Mouse (Mus musculus) hindbrain, embryonic 15.5 days (tissue): ENCODE data around the gene Dnajc12. TPM values are rescaled to one million over a fixed set of nuclear protein-coding genes. Genes with fewer than 3 reads are reported as not detected.
"Not testable (repeated sequence)": the region's sequence is repeated elsewhere in the genome, so short reads cannot be mapped to it uniquely, and the experiment has no call there.

Source experiments
- ATAC-seq: fragments of 200-750 bp; cut with Nextera tagmentation; 2 replicates; pipeline ENCODE4 v1.8.0; 2017; ENCODE audit warnings: low read depth, moderate number of reproducible peaks, moderate TSS enrichment; ENCODE audit not compliant: low FRiP score
- H3K27ac ChIP-seq: fragments of 300-500 bp; sonication (generic); replicated peaks from 2 replicates; pipeline ENCODE4 v1.5.1; 2015; ENCODE audit warnings: mild to moderate bottlenecking, inconsistent platforms
- H3K27me3 ChIP-seq: fragments of 300-500 bp; sonication (generic); 2 replicates; pipeline ENCODE4 v1.6.1; 2015; ENCODE audit warnings: control low read depth, inconsistent platforms
- H3K36me3 ChIP-seq: fragments of 300-500 bp; sonication (generic); 2 replicates; pipeline ENCODE4 v1.6.1; 2015; ENCODE audit warnings: control low read depth, inconsistent platforms
- H3K4me1 ChIP-seq: fragments of 300-500 bp; sonication (generic); replicated peaks from 2 replicates; pipeline ENCODE4 v1.6.1; 2015; ENCODE audit warnings: control low read depth, inconsistent platforms
- H3K4me2 ChIP-seq: fragments of 300-500 bp; sonication (generic); 2 replicates; pipeline ENCODE4 v1.6.1; 2015; ENCODE audit warnings: moderate library complexity, mild to moderate bottlenecking, inconsistent platforms
- H3K4me3 ChIP-seq: fragments of 300-500 bp; sonication (generic); 2 replicates; pipeline ENCODE4 v1.5.1; 2015; ENCODE audit warnings: mild to moderate bottlenecking, inconsistent platforms
- H3K9ac ChIP-seq: fragments of 300-500 bp; sonication (generic); 2 replicates; pipeline ENCODE4 v1.6.1; 2015; ENCODE audit warnings: inconsistent platforms
- H3K9me3 ChIP-seq: fragments of 300-500 bp; sonication (generic); 2 replicates; pipeline ENCODE4 v1.6.1; 2016; ENCODE audit warnings: control low read depth, inconsistent platforms
- WGBS: fragments of 180-500 bp; shearing (Covaris S2); methylation state at CpG from one replicate; pipeline ENCODE4 v1.1.7; 2015; 5-methylcytosine and 5-hydroxymethylcytosine counted together
- polyA plus RNA-seq: library from polyadenylated mRNA; unstranded; fragments of >200 nt; fragmentation: Nextera tagmentation; extraction: Ambion mirVana; gene quantifications from 2 replicates; pipeline ENCODE4 v1.2.1, GENCODE M21; 2015

Dnajc12 gene
- polyA plus RNA-seq, 1 experiment from 2014 or later: 22.0 TPM

GRCm38 (mm10) chr10:63396963-63397362 lies 14.7 kb downstream of the Dnajc12 start:
- Histone ChIP-seq H3K4me1 (no peaks in the 10 kb centered on the region), H3K4me2 (no peak overlapping the region), H3K9me3 (no peaks in the 10 kb centered on the region), H3K27ac (no peak overlapping the region), H3K9ac (no peak overlapping the region), H3K36me3 (0 out of 2 replicates have a peak, but pooled peaks cover 3% of the 10 kb centered on the region), H3K4me3 (no peak overlapping the region), H3K27me3 (no peaks in the 10 kb centered on the region)
- WGBS: 90% methylated on average over 10 of the region's 10 CpGs
- ATAC-seq: no peak

- Histone ChIP-seq H3K36me3 (0 out of 2 replicates have a peak, but pooled peaks cover under 1% of the 10 kb centered on the region), H3K9ac (no peak overlapping the region), H3K9me3 (no peaks in the 10 kb centered on the region), H3K4me2 (no peak overlapping the region), H3K27ac (no peak overlapping the region), H3K4me1 (no peaks in the 10 kb centered on the region), H3K27me3 (no peaks in the 10 kb centered on the region), H3K4me3 (no peak overlapping the region)
- ATAC-seq: no peak
- 82% methylated on average over 5 of the region's 5 CpGs for WGBS
These were observed 20.7 kb downstream of the Dnajc12 start for GRCm38 (mm10) chr10:63402731-63403504.

DNA sequence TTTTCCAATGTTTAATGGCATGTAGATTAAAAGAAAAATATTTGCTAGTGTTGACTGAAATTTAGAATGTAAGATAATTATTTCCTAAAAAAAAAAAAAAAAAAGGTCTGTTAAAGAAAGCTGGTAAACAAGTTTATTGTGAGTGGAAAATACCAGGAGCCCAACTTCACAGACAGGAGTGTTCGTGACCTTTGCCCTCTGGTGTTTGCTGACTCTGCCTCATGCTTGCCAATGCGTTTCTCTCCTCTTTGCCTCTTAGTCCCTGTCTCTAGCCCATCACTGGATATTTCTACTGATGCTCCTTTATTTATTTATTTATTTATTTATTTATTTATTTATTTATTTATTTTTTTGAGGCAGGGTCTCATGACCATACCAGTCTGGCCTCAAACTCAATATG lies 21.4 kb downstream of the Dnajc12 start:
- Histone ChIP-seq H3K27me3 (no peaks in the 10 kb centered on the region), H3K27ac (no peak overlapping the region), H3K36me3 (no peaks in the 10 kb centered on the region), H3K4me2 (no peak overlapping the region), H3K9ac (no peak overlapping the region), H3K4me3 (no peak overlapping the region), H3K9me3 (no peaks in the 10 kb centered on the region), H3K4me1 (no peaks in the 10 kb centered on the region)
- no peak for ATAC-seq
- WGBS: 78% methylated on average over 2 of the region's 2 CpGs

GRCm38 (mm10) chr10:63410162-63410956 lies 28.1 kb downstream of the Dnajc12 start:
- ATAC-seq: no peak
- Histone ChIP-seq H3K36me3 (no peaks in the 10 kb centered on the region), H3K27me3 (no peaks in the 10 kb centered on the region), H3K4me3 (no peak overlapping the region), H3K9ac (no peak overlapping the region), H3K4me2 (no peak overlapping the region), H3K9me3 (no peaks in the 10 kb centered on the region), H3K4me1 (no peaks in the 10 kb centered on the region), H3K27ac (no peak overlapping the region)
- 57% methylated on average over 16 of the region's 16 CpGs for WGBS

GRCm38 (mm10) chr10:63411674-63412073 lies 29.4 kb downstream of the Dnajc12 start:
- H3K9me3 ChIP-seq, H3K4me1 ChIP-seq, H3K27ac ChIP-seq, H3K4me2 ChIP-seq, H3K36me3 ChIP-seq, H3K27me3 ChIP-seq, H3K9ac ChIP-seq, H3K4me3 ChIP-seq, ATAC-seq: not testable (repeated sequence)
- WGBS: 94% methylated on average over 7 of the region's 7 CpGs

- no peaks in the 10 kb centered on the region for H3K4me1 ChIP-seq
- H3K9ac ChIP-seq: no peak overlapping the region
- no peak overlapping the region for H3K27ac ChIP-seq
- 92% methylated on average over 17 of the region's 17 CpGs for WGBS
- H3K36me3 ChIP-seq: no peaks in the 10 kb centered on the region
- H3K27me3 ChIP-seq: no peaks in the 10 kb centered on the region
- H3K9me3 ChIP-seq: no peaks in the 10 kb centered on the region
- no peak overlapping the region for H3K4me2 ChIP-seq
- H3K4me3 ChIP-seq: no peak overlapping the region
- no peak for ATAC-seq
These were observed 30.5 kb downstream of the Dnajc12 start for GRCm38 (mm10) chr10:63412756-63413155.

- no peaks in the 10 kb centered on the region for H3K36me3 ChIP-seq
- H3K4me1 ChIP-seq: no peaks in the 10 kb centered on the region
- H3K4me2 ChIP-seq: no peak overlapping the region
- WGBS: 89% methylated on average over 7 of the region's 7 CpGs
- no peaks in the 10 kb centered on the region for H3K27me3 ChIP-seq
- no peak overlapping the region for H3K27ac ChIP-seq
- no peak for ATAC-seq
- H3K9ac ChIP-seq: no peak overlapping the region
- no peak overlapping the region for H3K4me3 ChIP-seq
- no peaks in the 10 kb centered on the region for H3K9me3 ChIP-seq
These were observed 33.0 kb downstream of the Dnajc12 start for GRCm38 (mm10) chr10:63415287-63415686.

DNA sequence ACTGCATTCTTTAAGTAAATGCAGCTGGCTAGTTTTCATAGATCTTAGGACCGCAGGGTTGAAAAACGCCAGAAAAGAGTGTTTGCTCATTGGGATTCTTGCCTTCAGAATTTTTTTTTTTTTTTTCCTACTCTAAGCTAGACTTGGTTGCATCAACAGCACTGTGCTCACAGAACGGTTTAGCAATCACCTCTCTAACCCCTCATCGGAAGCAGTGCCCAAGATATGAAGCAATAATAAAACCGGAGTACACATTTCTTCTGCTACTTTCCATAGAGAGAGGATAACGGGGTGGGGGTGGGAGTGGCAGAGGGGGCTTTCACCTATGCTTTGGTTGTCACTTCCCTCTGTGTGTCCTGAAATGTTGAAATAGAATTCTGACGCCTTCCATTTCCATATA lies 33.6 kb downstream of the Dnajc12 start:
- Histone ChIP-seq H3K4me3 (0 out of 2 replicates have a peak overlapping the region, but pooled peaks have one; percentile 1), H3K4me1 (no peaks in the 10 kb centered on the region), H3K9me3 (no peaks in the 10 kb centered on the region), H3K9ac (no peak overlapping the region), H3K27ac (no peak overlapping the region), H3K4me2 (peak overlapping the region; percentile 26), H3K36me3 (no peaks in the 10 kb centered on the region), H3K27me3 (no peaks in the 10 kb centered on the region)
- 66% methylated on average over 7 of the region's 7 CpGs for WGBS
- ATAC-seq: no peak

DNA sequence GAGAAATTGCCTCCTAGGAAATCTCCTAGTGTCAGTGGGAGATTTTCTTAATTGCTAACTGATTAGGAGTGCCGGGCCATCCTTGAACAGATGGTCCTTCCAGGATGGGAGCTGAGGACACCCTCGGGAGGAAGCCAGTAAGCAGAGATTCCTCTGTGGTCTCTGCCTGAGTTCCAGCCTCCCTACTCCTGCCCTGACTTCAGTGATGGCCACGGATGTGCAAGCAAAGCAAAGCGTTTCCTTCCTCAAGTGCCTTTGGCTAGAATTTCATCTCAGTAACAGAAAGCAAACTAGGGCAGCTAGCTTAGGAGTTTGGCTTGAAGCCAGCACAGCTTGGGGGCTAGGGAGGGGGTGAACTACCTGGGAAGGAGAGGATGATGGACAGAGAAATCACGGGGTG lies 34.8 kb downstream of the Dnajc12 start:
- Histone ChIP-seq H3K27ac (no peak overlapping the region), H3K4me3 (no peak overlapping the region), H3K4me1 (no peaks in the 10 kb centered on the region), H3K9me3 (no peaks in the 10 kb centered on the region), H3K36me3 (no peaks in the 10 kb centered on the region), H3K4me2 (no peak overlapping the region), H3K9ac (no peak overlapping the region), H3K27me3 (no peaks in the 10 kb centered on the region)
- ATAC-seq: no peak
- 57% methylated on average over 5 of the region's 5 CpGs for WGBS

DNA sequence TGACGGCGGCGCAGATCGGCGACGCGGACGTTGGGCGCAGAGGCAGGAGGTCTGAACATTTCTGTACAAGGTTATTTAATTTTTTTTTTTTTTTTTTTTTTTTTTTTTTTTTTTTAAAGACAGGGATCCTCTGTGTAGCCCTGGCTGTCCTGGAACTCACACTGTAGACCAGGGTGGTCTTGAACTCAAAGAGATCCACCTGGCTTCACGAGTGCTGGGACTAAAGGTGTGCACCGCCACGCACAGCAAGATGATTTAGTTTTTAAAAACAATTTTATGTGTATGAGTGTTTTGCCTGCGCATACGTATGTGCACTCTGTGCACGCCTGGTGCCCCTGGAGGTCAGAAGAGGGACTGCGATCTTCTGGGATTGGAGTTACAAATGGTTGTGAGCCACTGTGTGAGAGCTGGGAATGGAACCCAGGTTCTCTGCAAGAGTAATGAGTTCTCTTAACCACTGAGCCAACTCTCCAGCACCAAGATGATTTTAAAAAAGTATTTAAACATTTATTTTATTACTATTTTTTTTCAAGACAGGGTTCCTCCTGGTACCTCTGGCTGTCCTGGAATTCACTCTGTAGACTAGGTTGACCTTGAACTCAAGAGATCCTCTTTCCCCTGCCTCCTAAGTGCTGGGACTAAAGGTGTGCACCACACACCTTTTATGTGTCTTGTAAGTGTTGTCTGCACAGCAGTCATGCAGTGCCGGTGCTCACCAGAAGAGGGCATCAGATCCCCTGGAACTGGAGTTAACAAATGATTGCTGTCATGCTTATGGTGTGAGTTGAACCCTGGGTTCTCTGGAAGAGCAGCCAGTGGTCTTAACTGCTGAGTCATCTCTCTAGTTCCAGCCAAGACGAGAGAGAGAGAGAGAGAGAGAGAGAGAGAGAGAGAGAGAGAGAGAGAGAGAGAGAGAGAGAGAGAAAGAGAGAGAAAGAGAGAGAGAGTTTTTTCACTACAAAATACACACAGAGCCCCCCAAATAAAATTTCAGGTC lies 39.8 kb downstream of the Dnajc12 start, which contains the start of gene Gm7075:
TSS of gene Gm7075 (minus strand) at position 51 of the 997 bp plus-strand sequence.
- Histone ChIP-seq H3K4me1 (no peaks in the 10 kb centered on the region), H3K4me3 (no peak within 1 kb of the TSS), H3K4me2 (no peak within 1 kb of the TSS), H3K9me3 (no peaks in the 10 kb centered on the region), H3K36me3 (no peaks in the 10 kb centered on the region), H3K9ac (0 out of 2 replicates have a peak within 1 kb of the TSS, but pooled peaks have one; percentile 19), H3K27me3 (no peaks in the 10 kb centered on the region), H3K27ac (no peak within 1 kb of the TSS)
- WGBS: 91% methylated on average over 18 of the region's 18 CpGs
- ATAC-seq: no peak

DNA sequence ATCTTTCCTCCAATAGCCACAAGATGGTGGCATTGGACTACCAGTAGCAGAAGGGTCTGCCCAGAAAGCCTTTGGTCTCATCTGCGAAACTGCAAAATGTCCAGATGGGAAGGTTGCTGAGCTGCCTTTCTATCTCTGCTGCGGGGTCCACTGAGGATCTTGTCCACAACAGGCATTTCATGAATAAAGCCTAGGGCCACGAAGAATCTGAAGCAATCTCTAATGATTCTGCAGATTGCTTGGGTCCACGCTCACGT lies 40.4 kb downstream of the Dnajc12 start:
- WGBS: 80% methylated on average over 5 of the region's 5 CpGs
- Histone ChIP-seq H3K36me3 (no peaks in the 10 kb centered on the region), H3K27ac (no peak overlapping the region), H3K9ac (0 out of 2 replicates have a peak overlapping the region, but pooled peaks have one; percentile 19), H3K9me3 (no peaks in the 10 kb centered on the region), H3K4me1 (no peaks in the 10 kb centered on the region), H3K27me3 (no peaks in the 10 kb centered on the region), H3K4me2 (no peak overlapping the region), H3K4me3 (no peak overlapping the region)
- no peak for ATAC-seq
